Mouse (Mus musculus): ENCODE measurements around the gene Soga1. TPM values are rescaled to one million over a fixed set of nuclear protein-coding genes. Genes with fewer than 3 reads are reported as not detected.

The Soga1 gene
- 1 to 10 TPM; 1.7 to 3.5 (median 2.3) TPM for total RNA-seq (2022)

- peak; percentile 64 to 75 for DNase-seq (ENCODE audit: low spot score in 2 of 2)
Observed at GRCm38 (mm10) chr2:157078793-157079700, at the start of gene Soga1. Gene Soga1, minus strand, starts transcription at chr2:157079254.

GRCm38 (mm10) chr2:157128072-157128471 is 49.0 kb upstream of the Soga1 start:
- no peak for DNase-seq (ENCODE audit: low spot score in 2 of 2)

- DNase-seq (ENCODE audit: low spot score in 2 of 2): no peak
Observed at GRCm38 (mm10) chr2:157127370-157127769, 48.3 kb upstream of the Soga1 start.

- no peak for DNase-seq (ENCODE audit: low spot score in 2 of 2)
Observed at GRCm38 (mm10) chr2:157125246-157125645, 46.2 kb upstream of the Soga1 start.

GRCm38 (mm10) chr2:157121766-157122165 is 42.7 kb upstream of the Soga1 start:
- DNase-seq (ENCODE audit: low spot score in 2 of 2): no peak

GRCm38 (mm10) chr2:157119075-157119474 is 40.0 kb upstream of the Soga1 start:
- DNase-seq (ENCODE audit: low spot score in 2 of 2): no peak

- DNase-seq (ENCODE audit: low spot score in 2 of 2): no peak
Observed at GRCm38 (mm10) chr2:157118556-157118955, 39.5 kb upstream of the Soga1 start.

GRCm38 (mm10) chr2:157116964-157117363 is 37.9 kb upstream of the Soga1 start:
- DNase-seq (ENCODE audit: low spot score in 2 of 2): no peak

- DNase-seq (ENCODE audit: low spot score in 2 of 2): no peak
Observed at GRCm38 (mm10) chr2:157108236-157108635, 29.2 kb upstream of the Soga1 start.

GRCm38 (mm10) chr2:157104454-157104853 is 25.4 kb upstream of the Soga1 start:
- no peak for DNase-seq (ENCODE audit: low spot score in 2 of 2)

GRCm38 (mm10) chr2:157102256-157102655 is 23.2 kb upstream of the Soga1 start:
- DNase-seq (ENCODE audit: low spot score in 2 of 2): no peak

- no peak for DNase-seq (ENCODE audit: low spot score in 2 of 2)
Observed at GRCm38 (mm10) chr2:157101650-157102049, 22.6 kb upstream of the Soga1 start.

GRCm38 (mm10) chr2:157100319-157100605 is 21.2 kb upstream of the Soga1 start:
- DNase-seq (ENCODE audit: low spot score in 2 of 2): no peak

- DNase-seq (ENCODE audit: low spot score in 2 of 2): no peak
Observed at GRCm38 (mm10) chr2:157099532-157100318, 20.7 kb upstream of the Soga1 start.

- DNase-seq (ENCODE audit: low spot score in 2 of 2): peak in 1 of 2 experiments; percentile 41
Observed at GRCm38 (mm10) chr2:157095005-157095755, 16.1 kb upstream of the Soga1 start.

- no peak for DNase-seq (ENCODE audit: low spot score in 2 of 2)
Observed at GRCm38 (mm10) chr2:157092024-157092423, 13.0 kb upstream of the Soga1 start.

GRCm38 (mm10) chr2:157087536-157088317 is 8.7 kb upstream of the Soga1 start:
- DNase-seq (ENCODE audit: low spot score in 2 of 2): no peak

GRCm38 (mm10) chr2:157086796-157087195 is 7.7 kb upstream of the Soga1 start, which contains the start of gene Tldc2:
Gene Tldc2, plus strand, starts transcription at chr2:157087055.
- no peak for DNase-seq (ENCODE audit: low spot score in 2 of 2)

GRCm38 (mm10) chr2:157084831-157085585 is 6.0 kb upstream of the Soga1 start:
- no peak for DNase-seq (ENCODE audit: low spot score in 2 of 2)

GRCm38 (mm10) chr2:157081960-157082359 is 2.9 kb upstream of the Soga1 start:
- no peak for DNase-seq (ENCODE audit: low spot score in 2 of 2)
